Mouse (Mus musculus): ENCODE measurements around the gene Hivep3. TPM values are rescaled to one million over a fixed set of nuclear protein-coding genes. Genes with fewer than 3 reads are reported as not detected.

Gene Hivep3
- total and polyA plus RNA-seq, 3 experiments: 5.1 to 8.2 (median 6.0) TPM

DNA sequence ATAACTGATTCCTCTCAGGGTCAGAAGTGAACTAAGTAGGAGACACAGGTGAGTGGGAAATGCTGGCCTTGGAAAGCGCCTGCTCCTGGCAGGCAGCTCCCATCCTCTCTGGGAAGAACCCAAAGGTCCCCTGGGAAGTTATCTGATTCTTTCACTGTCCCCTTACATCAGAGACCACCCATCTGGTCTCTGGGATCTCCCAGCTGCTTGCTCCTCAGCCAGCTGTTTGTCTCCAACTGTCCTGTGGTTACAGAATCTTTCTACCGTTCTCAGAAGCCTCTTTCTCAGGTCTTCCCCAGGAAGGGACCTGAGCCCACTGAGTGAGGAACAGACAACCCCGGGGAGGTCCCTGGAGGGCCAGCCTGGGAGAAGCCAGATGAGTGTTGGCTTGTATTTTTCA lies 288.8 kb downstream of the Hivep3 start:
- no peak overlapping the region for H3K27ac ChIP-seq
- WGBS: 55% methylated on average over 3 of the region's 3 CpGs
- no peaks in the 10 kb centered on the region for H3K79me2 ChIP-seq (replicated peaks; ENCODE audit: control insufficient read depth, insufficient read depth, low read length)
- no peaks in the 10 kb centered on the region for H3K4me1 ChIP-seq (ENCODE audit: control insufficient read depth, insufficient read depth, low read length)
- intact Hi-C loops (cut with DNase I): no loop called here
- no peak overlapping the region for H3K4me3 ChIP-seq
- DNase-seq: no peak
- no peak overlapping the region for H3K9ac ChIP-seq (ENCODE audit: low read depth, low read length)
- no peaks in the 10 kb centered on the region for H3K36me3 ChIP-seq (ENCODE audit: control insufficient read depth, insufficient read depth, low read length)
- TF ChIP-seq POLR2A (IDR thresholded peaks at IDR 0.05; ENCODE audit: insufficient read depth, low read depth, low read length): no peak
- no peak for TF ChIP-seq CTCF (IDR thresholded peaks at IDR 0.05)
- TF ChIP-seq EP300 (IDR thresholded peaks at IDR 0.05; ENCODE audit: insufficient read depth, low read depth, low read length): no peak
- H3K27me3 ChIP-seq (ENCODE audit: control insufficient read depth, insufficient read depth, low read length): no peaks in the 10 kb centered on the region

DNA sequence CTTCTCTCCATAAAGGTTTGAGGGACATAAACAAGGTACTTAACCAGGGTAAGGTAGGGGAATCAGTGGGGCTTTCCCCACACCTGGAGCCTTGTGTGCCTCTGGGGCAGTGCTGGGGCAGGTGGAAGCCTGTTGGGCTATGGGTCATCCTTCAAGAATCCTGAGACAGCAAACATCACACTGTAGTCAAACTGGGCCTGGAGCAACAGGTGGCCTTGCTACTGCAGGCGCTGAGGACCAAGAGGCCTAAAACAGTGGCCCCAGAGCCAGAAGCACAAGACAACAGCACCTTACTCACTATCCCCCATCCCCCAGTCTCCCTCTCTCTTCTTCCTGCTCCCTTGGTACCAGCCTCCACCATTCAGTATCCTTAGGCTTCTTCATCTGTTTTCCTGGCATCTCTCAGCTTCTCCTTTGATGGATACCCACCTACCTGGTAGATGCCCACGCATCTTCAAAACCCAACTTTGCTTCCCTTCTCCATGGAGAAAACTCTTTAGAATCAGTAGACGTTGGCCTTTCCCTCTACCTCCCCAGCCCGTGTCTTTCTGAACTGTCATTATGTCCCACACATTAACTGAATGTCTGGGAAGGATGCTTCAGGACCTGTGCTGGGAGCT lies 289.7 kb downstream of the Hivep3 start:
- no peak for DNase-seq
- no peaks in the 10 kb centered on the region for H3K36me3 ChIP-seq (ENCODE audit: control insufficient read depth, insufficient read depth, low read length)
- TF ChIP-seq POLR2A (IDR thresholded peaks at IDR 0.05; ENCODE audit: insufficient read depth, low read depth, low read length): no peak
- no peak for TF ChIP-seq CTCF (IDR thresholded peaks at IDR 0.05)
- no peak for TF ChIP-seq EP300 (IDR thresholded peaks at IDR 0.05; ENCODE audit: insufficient read depth, low read depth, low read length)
- no peaks in the 10 kb centered on the region for H3K4me1 ChIP-seq (ENCODE audit: control insufficient read depth, insufficient read depth, low read length)
- H3K9ac ChIP-seq (ENCODE audit: low read depth, low read length): no peak overlapping the region
- no peaks in the 10 kb centered on the region for H3K79me2 ChIP-seq (replicated peaks; ENCODE audit: control insufficient read depth, insufficient read depth, low read length)
- H3K4me3 ChIP-seq: no peak overlapping the region
- 93% methylated on average over 4 of the region's 4 CpGs for WGBS
- intact Hi-C loops (cut with DNase I): no loop called here
- no peak overlapping the region for H3K27ac ChIP-seq
- no peaks in the 10 kb centered on the region for H3K27me3 ChIP-seq (ENCODE audit: control insufficient read depth, insufficient read depth, low read length)

DNA sequence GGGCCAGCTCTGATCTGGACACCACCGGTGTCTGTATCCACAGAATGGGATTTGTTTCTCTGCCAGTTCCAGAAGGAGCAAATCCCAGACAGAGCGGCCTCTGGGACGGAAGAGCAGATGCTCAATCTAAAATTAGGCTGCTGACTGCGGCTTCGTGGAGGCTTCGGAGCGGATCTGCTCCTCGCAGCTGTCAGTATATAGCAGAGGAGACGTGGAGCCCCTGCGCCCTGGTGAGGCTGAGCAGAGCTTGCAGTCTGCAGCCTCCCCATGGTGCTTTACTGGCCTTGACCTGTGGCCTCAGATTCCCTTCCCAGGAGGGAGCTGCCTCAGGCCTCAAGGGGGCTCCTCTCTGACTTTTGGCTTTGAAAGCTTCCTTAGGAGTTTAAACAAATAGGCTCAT lies 290.5 kb downstream of the Hivep3 start:
- intact Hi-C loops (cut with DNase I): no loop called here
- Histone ChIP-seq H3K4me1 (ENCODE audit: control insufficient read depth, insufficient read depth, low read length) (no peaks in the 10 kb centered on the region), H3K27ac (no peak overlapping the region), H3K4me3 (no peak overlapping the region), H3K79me2 (replicated peaks; ENCODE audit: control insufficient read depth, insufficient read depth, low read length) (no peaks in the 10 kb centered on the region), H3K36me3 (ENCODE audit: control insufficient read depth, insufficient read depth, low read length) (no peaks in the 10 kb centered on the region), H3K27me3 (ENCODE audit: control insufficient read depth, insufficient read depth, low read length) (no peaks in the 10 kb centered on the region), H3K9ac (ENCODE audit: low read depth, low read length) (no peak overlapping the region)
- TF ChIP-seq EP300 (IDR thresholded peaks at IDR 0.05; ENCODE audit: insufficient read depth, low read depth, low read length): no peak
- no peak for TF ChIP-seq CTCF (IDR thresholded peaks at IDR 0.05)
- no peak for TF ChIP-seq POLR2A (IDR thresholded peaks at IDR 0.05; ENCODE audit: insufficient read depth, low read depth, low read length)
- WGBS: 50% methylated on average over 10 of the region's 10 CpGs
- DNase-seq: peak in 1 of 2 experiments; percentile 44

DNA sequence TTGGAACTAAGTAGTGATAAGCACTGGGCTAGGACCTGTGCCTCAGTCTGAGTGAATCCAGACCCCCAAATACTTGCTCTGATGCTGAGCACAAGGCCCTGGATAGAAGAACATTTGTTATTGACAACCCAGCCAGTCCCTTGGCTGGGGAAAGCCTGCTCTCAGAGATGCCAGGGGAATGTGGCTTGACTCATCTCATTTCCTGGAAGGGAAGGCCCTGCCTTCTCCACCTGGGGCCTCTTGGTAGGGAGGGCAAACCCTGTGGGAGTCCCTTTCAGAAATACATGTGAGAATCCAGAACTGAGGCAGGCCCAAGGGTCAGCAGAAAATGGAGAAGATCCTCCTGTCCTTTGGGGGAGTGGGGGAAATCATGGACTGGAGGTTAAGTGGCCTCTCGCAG lies 294.1 kb downstream of the Hivep3 start:
- 100% methylated on average over 1 of the region's 1 CpGs for WGBS

DNA sequence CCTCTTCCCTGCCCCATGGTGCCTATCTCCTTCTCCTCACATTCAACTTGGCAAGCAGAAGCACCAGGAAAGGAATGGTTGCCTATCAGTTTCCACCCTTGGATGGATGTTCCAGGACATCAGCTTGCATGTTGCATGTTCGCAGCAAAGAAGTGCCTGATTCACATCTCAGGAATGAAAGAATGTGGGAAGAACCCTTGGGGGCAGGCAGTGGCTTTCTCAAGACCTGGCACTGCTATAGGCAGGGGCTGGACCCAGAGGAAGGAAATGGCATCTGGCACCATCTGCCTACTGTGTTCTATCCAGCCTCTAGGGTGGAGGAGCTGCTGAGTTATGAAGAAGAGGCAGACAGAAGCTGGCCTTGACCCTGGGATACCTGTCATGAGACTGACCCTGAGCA lies 296.4 kb downstream of the Hivep3 start:
- intact Hi-C loops (cut with DNase I): loop anchor here (2.0 kb wide), 1 partner anchor 63 kb away; no protein-coding TSS in a partner anchor
- no peak for DNase-seq
- 84% methylated on average over 1 of the region's 1 CpGs for WGBS

More for the DNA sequence above, 294.1 kb downstream of the Hivep3 start:
- H3K9ac ChIP-seq (ENCODE audit: low read depth, low read length): no peak overlapping the region
- H3K27me3 ChIP-seq (ENCODE audit: control insufficient read depth, insufficient read depth, low read length): no peaks in the 10 kb centered on the region
- H3K27ac ChIP-seq: no peak overlapping the region
- no peak for DNase-seq
- no peaks in the 10 kb centered on the region for H3K4me1 ChIP-seq (ENCODE audit: control insufficient read depth, insufficient read depth, low read length)
- no peak overlapping the region for H3K4me3 ChIP-seq
- H3K36me3 ChIP-seq (ENCODE audit: control insufficient read depth, insufficient read depth, low read length): no peaks in the 10 kb centered on the region
- TF ChIP-seq EP300 (IDR thresholded peaks at IDR 0.05; ENCODE audit: insufficient read depth, low read depth, low read length) (no peak), POLR2A (IDR thresholded peaks at IDR 0.05; ENCODE audit: insufficient read depth, low read depth, low read length) (no peak), CTCF (IDR thresholded peaks at IDR 0.05) (no peak)
- no peaks in the 10 kb centered on the region for H3K79me2 ChIP-seq (replicated peaks; ENCODE audit: control insufficient read depth, insufficient read depth, low read length)
- intact Hi-C loops (cut with DNase I): no loop called here

DNA sequence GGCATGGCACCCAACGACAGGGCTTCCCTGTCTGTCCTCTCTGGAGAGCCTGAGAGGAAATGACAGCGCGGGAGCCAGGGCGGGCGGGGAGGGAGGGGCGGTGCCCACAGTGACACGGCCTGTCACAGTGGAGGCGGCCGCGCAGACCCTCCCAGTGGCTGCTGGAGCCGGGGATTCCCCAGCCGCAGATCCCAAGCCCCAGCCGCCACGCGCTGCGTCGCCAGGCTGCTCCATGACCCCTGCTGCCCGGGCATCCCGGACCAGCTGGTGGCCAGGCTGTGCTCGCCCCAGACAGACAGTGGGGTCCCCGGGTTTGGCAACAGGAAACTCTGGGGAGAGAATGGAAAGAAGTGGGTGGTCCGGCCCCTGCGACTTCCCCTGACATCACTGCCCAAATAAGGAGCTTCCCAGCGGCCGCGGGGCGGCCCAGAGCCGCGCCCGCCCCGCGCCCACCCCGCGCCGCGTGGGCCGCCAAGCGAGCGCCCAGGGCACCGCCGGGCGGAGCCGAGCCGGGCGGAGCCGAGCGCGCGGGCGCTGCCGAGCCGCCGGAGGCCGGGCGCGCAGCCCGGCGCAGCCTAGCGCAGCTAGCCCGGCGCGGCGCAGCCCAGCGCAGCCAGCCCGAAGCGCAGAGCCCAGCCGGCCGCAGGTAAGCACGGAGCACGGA lies 298.9 kb downstream of the Hivep3 start:
- peak overlapping the region; percentile 55 for H3K27ac ChIP-seq

More for the DNA sequence above, 296.4 kb downstream of the Hivep3 start:
- no peaks in the 10 kb centered on the region for H3K36me3 ChIP-seq (ENCODE audit: control insufficient read depth, insufficient read depth, low read length)
- H3K79me2 ChIP-seq (replicated peaks; ENCODE audit: control insufficient read depth, insufficient read depth, low read length): no peaks in the 10 kb centered on the region
- H3K27me3 ChIP-seq (ENCODE audit: control insufficient read depth, insufficient read depth, low read length): no peaks in the 10 kb centered on the region
- no peak overlapping the region for H3K9ac ChIP-seq (ENCODE audit: low read depth, low read length)
- H3K27ac ChIP-seq: no peak overlapping the region
- no peak overlapping the region for H3K4me3 ChIP-seq
- TF ChIP-seq EP300 (IDR thresholded peaks at IDR 0.05; ENCODE audit: insufficient read depth, low read depth, low read length) (no peak), POLR2A (IDR thresholded peaks at IDR 0.05; ENCODE audit: insufficient read depth, low read depth, low read length) (no peak), CTCF (IDR thresholded peaks at IDR 0.05) (no peak)
- H3K4me1 ChIP-seq (ENCODE audit: control insufficient read depth, insufficient read depth, low read length): peaks cover 7% of the 10 kb centered on the region

More for the DNA sequence above, 298.9 kb downstream of the Hivep3 start:
- peaks cover 7% of the 10 kb centered on the region for H3K4me1 ChIP-seq (ENCODE audit: control insufficient read depth, insufficient read depth, low read length)
- 4% methylated on average over 69 of the region's 70 CpGs for WGBS
- no peak for TF ChIP-seq POLR2A (IDR thresholded peaks at IDR 0.05; ENCODE audit: insufficient read depth, low read depth, low read length)
- TF ChIP-seq CTCF (IDR thresholded peaks at IDR 0.05): no peak
- no peak for TF ChIP-seq EP300 (IDR thresholded peaks at IDR 0.05; ENCODE audit: insufficient read depth, low read depth, low read length)
- DNase-seq: peak; percentile 73 to 81
- H3K9ac ChIP-seq (ENCODE audit: low read depth, low read length): peak overlapping the region; percentile 75
- intact Hi-C loops (cut with DNase I): no loop called here
- no peaks in the 10 kb centered on the region for H3K27me3 ChIP-seq (ENCODE audit: control insufficient read depth, insufficient read depth, low read length)
- H3K4me3 ChIP-seq: peak overlapping the region; percentile 55
- no peaks in the 10 kb centered on the region for H3K36me3 ChIP-seq (ENCODE audit: control insufficient read depth, insufficient read depth, low read length)
- H3K79me2 ChIP-seq (replicated peaks; ENCODE audit: control insufficient read depth, insufficient read depth, low read length): no peaks in the 10 kb centered on the region
